Mouse (Mus musculus) mesoderm, embryonic 11.5 days (tissue): Measurements from ENCODE around the gene Agpat1.

Experiments used
- DNase-seq: peaks from one replicate; pipeline ENCODE4 v3.0.0-alpha.2; 2012; ENCODE audit warnings: low read depth, low spot score

Agpat1 gene

DNA sequence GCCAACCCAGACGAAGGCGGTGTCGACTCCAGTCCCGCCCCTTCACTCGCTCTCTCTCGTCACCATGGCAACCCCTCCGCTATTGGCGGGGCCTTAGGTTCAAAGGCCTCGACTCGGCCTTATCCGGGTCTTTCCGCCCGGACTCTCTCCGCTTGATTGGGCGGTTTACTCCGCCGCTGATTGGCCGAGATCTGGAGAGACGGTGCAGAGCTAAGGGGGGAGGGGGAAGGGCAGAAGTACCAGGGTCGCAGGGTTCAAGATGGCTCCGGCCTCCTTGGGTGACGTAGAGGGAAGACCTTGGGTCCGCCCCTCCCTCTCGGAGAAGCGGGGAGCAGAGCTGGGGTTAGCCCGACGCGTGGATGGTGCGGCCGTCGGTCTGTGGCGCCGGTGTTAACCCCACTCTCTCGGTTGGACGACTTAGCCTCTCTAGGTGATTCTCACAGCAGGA lies at the start of gene Agpat1:
Agpat1 (plus strand) TSS at position 202 of the 448 bp plus-strand sequence.
- DNase-seq: peak; percentile 99

DNA sequence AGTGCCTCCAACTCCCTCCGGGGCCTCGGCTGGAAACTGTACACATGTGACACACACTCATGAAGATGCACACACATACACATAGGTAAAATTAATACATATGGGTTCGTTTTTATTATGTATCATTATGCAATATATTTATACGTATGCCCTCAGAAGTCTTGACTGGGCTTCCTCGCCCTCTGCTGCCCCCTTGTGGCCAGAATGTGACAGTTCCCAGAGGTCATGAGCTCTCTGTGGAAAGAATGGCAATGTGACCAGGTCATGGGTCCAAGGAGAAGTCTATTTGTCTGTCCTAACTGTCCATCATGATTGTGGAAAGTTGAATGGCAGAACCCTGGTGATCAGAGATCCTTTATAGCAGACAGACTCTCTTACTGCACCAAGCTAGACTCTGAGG lies 48.6 kb upstream of the Agpat1 start:
- DNase-seq: peak; percentile 74

DNA sequence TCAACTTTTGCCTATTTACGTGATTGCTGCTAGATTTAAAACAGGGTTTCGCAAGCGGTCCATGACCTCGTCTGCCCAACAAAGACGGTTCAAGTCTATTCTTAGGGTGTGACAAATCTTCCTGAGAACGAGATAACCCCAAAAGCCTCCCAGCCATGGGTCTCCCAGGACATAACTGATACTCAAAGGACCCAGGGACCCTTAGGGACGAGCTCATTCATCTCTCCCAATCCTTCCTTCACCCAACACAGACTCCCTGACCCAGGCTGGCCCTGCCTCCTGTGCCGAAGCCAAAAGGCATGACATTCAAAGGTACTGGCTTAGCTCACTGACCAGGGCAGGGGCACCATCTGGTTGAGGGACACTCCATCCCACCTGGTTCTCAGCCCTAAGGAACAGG lies 47.7 kb upstream of the Agpat1 start:
- no peak for DNase-seq

GRCm38 (mm10) chr17:34557411-34557810 lies 46.7 kb upstream of the Agpat1 start:
- no peak for DNase-seq

DNA sequence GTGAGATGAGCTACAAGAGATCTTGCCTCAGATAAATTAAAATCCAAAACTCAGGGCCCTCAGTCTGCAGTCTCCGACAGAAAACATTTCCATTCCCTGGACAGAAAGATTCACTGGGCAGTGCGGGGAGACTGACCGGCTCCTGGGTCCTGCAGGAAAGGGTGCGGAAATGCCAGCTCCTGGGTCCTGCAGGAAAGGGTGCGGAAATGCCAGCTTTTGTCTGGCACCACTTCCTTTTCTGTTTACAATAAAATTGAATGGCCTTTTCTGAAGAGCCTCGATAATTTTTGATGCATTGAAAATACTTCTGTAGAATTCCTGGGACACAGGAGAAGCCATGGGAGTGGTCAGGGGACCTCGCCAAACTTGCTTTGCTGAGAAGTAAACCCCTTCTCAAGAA lies 44.9 kb upstream of the Agpat1 start:
- DNase-seq: no peak

- DNase-seq: no peak
Observed at GRCm38 (mm10) chr17:34559895-34560294, 44.2 kb upstream of the Agpat1 start.

DNA sequence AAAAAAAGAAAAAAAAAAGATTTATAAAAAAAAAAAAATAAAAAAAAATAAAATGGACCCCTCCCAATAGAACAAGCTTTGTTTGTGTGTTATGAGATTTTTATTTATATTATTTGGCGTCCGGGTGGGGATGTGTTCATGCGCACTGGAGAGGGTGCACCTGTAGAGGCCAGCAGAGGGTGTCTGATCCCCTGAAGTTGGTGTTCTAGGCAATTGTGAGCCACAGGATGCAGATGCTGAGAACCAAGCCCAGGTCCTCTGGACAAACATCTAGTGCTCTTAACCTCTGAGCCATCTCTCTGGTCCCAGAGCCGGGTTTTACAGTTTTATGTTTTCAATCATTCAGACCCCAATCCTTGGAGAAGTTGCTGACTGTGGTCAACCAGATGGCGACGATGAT lies 43.6 kb upstream of the Agpat1 start:
- no peak for DNase-seq

DNA sequence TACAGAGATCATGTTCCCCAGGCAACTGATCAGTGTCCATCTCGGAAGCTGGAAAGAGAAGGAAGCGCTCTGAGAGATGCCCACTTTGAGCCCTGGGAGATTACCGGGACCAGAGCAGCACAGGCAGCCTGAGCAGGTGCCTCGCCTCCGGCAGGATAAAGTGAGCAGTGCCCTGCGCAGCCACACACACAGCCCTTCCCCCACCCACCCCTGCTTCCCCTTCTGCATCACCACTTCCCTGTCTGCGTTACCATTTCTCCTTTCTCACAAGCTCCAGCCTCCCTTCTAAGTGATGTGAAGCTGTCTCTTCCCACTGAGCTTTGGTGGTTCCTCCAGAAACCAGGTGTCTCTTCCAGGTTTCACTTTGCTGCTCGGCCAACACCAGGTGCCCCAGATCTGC lies 42.9 kb upstream of the Agpat1 start:
- no peak for DNase-seq

DNA sequence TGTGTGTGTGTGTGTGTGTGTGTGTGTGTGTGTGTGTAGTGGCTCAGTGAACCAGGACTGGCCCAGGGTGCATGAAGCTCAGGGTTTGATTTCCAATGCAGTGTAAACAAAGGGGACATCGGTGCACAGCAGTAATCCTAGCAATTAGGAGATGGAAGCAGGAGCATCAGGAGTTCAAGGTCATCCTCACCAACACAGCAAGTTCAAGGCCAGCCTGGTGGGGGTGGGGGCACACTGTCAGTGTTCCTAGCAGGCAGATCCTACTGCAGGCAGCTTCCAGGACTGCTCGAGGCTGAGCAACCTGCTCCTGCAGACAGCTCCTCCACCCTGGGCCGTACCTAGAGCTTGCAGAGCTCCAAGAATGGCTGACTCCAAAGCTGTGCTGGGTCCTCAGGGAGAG lies 41.5 kb upstream of the Agpat1 start:
- DNase-seq: no peak

- no peak for DNase-seq
Observed at GRCm38 (mm10) chr17:34563354-34563753, 40.7 kb upstream of the Agpat1 start.

DNA sequence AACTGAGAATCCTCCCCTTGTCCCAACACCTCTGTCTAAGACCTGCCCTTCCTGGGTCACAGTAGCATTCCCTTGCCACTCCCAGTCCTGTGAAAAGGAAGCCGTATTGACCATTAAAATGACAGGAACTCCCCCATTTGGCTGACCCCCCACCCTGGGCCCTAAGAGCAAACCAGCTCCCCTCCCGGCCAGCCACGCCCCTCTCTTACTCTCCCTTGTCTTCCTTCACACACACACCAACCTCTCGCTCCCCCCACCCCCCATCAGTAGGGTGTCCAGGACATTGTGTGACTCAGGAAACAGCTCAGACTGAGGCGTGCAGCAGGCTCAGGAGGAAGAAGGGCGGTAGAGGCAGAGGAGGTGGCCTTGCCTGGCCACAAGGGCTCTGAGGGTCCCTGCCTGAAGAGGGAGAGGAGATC lies 40.0 kb upstream of the Agpat1 start, which contains the start of gene Notch4:
Notch4 (plus strand) TSS at position 266 of the 419 bp plus-strand sequence.
- DNase-seq: peak; percentile 26

DNA sequence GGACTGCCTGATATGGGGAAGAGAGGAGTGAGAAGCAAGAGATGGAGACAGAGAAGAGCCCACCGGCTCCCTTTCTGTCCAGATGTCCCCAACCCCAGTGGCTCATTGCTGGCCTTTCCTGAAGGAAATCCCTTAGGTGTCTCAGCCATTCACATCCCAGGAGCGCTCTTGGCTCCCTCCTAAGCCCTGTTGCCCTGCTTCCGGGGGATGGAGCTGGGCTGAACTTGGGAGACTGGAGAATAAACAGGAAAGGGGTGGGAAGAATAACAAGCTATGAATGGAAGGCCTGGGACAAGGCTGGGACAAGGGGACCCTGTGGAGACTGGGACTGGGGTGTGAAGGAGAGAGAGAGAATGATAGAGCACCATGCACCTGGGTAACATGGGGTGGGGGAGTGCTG lies 39.3 kb upstream of the Agpat1 start:
- no peak for DNase-seq

DNA sequence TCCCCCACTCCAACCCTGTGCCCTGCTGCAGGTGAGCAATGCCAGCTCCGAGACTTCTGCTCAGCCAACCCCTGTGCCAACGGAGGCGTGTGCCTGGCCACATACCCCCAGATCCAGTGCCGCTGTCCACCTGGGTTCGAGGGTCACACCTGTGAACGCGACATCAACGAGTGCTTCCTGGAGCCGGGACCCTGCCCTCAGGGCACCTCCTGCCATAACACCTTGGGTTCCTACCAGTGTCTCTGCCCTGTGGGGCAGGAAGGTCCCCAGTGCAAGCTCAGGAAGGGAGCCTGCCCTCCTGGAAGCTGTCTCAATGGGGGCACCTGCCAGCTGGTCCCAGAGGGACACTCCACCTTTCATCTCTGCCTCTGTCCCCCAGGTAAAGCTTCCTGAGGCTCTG lies 36.8 kb upstream of the Agpat1 start:
- no peak for DNase-seq

- no peak for DNase-seq
Observed at GRCm38 (mm10) chr17:34568421-34568820, 35.6 kb upstream of the Agpat1 start.

DNA sequence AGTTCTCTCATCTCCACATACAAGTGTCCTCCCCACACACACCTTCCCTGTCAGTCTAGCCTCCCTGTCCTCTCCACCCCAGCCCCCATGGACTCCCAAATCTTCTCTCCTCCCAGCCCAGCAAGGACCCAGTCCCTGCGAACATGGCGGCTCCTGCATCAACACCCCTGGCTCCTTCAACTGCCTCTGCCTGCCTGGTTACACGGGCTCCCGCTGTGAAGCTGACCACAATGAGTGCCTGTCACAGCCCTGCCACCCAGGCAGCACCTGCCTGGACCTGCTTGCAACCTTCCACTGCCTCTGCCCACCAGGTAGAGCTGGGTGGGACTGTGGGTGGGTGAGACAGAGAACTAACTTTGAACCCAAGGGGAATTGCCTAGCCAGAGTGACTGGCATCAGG lies 34.1 kb upstream of the Agpat1 start:
- DNase-seq: no peak

DNA sequence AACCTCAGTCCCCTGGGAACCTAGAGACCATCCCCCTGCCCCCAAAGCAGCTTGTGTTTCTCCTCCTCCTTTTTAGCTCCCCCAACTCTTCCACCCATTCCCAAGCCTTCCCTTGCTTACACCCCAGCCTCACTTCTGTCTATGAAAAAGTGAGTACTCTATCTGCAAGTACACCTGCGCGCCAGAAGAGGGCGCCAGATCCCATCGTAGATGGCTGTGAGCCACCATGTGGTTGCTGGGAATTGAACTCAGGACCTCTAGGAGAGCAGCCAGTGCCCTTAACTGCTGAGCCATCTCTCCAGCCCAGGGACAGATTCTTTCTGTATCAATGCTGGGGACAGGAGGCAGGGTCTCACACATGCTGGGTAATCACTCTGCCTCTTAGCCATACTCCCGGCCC lies 32.2 kb upstream of the Agpat1 start:
- DNase-seq: no peak

DNA sequence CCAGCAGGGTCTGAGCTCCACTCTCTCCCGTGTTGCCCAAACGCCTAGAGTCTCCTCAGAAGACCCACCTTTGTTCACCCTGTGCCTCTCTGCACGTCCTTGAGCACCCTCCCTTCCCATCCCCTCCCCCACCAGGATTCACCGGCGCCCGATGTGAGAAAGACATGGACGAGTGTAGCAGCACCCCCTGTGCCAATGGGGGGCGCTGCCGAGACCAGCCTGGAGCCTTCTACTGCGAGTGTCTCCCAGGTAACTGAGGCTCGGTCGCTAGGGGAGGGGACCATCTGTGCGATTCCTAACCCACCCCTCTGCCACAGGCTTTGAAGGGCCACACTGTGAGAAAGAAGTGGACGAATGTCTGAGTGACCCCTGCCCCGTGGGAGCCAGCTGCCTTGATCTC lies 31.7 kb upstream of the Agpat1 start:
- DNase-seq: no peak

DNA sequence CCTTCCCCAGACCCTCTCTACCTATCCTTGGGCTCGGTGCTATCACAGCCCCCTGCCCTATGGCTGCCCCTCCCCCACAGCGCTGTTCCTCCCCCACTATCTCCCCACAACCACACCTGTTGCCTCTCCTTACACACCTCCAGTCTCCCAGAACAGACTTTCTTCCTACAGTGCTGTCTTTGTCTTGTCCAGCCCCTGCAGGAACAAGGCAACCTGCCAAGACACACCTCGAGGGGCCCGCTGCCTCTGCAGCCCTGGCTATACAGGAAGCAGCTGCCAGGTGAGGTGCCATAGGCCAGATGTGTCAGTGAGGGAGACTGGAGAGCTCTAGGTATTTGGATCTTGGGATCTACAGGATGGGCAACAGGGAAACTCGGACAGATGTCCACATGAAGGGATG lies 27.5 kb upstream of the Agpat1 start:
- DNase-seq: no peak

GRCm38 (mm10) chr17:34578070-34578469 lies 26.0 kb upstream of the Agpat1 start:
- DNase-seq: no peak

- no peak for DNase-seq
Observed at GRCm38 (mm10) chr17:34582528-34582927, 21.5 kb upstream of the Agpat1 start.

DNA sequence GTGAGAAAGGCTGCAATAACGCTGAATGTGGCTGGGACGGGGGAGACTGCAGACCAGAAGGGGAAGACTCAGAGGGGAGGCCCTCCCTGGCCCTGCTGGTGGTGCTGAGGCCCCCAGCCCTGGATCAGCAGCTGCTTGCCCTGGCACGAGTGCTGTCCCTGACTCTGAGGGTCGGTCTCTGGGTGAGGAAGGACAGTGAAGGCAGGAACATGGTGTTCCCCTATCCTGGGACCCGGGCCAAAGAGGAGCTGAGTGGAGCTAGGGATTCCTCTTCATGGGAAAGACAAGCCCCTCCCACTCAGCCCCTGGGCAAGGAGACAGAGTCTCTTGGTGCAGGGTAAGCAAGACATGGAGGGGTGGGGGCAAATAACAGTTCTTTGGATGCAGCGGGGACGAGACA lies 20.7 kb upstream of the Agpat1 start:
- no peak for DNase-seq

GRCm38 (mm10) chr17:34583819-34584218 lies 20.2 kb upstream of the Agpat1 start:
- no peak for DNase-seq

DNA sequence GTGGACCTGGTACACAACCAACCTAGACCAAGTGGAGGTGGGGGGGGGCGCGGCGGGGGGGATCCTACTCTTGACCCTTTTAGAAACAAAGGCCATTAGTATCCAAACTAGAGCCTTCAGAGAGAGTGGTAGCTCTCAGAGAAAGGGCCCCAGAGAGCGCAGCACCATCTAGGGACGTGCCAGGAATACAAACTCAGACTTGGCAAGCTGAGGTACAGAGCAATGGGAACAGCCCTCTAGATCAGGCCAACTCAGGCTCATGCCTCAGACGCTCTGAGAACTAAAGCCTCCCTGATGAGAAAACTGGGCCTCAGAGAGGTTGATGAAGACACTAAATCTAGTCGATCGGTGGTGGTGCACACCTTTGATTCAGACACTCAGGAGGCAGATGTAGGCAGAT lies 18.9 kb upstream of the Agpat1 start:
- DNase-seq: no peak
